Mouse (Mus musculus) G1E (cell line): ENCODE measurements at regions not wholly inside any gene's neighbourhood (a gene's known extent, or its start where the extent isn't known, plus 50 kb on each side); places are given as distances from the start of the nearest gene placed in this dataset.

ENCODE experiments used
- CTCF ChIP-seq: IDR thresholded peaks from 2 replicates; pipeline ENCODE4 v1.5.1; 2012; ENCODE audit warnings: low read depth, low read length, inconsistent platforms, mixed read lengths
- TAL1 ChIP-seq: conservative IDR thresholded peaks from 2 replicates; pipeline ENCODE4 v1.6.1; 2012; ENCODE audit warnings: low read depth, low read length, inconsistent platforms, mixed read lengths

GRCm38 (mm10) chr3:143103333-143103732 is 221.5 kb upstream of the Pkn2 start:
- TF ChIP-seq CTCF (no peak), TAL1 (no peak)
